Mouse (Mus musculus): ENCODE measurements at regions not wholly inside any gene's neighbourhood (a gene's known extent, or its start where the extent isn't known, plus 50 kb on each side); places are given as distances from the start of the nearest gene placed in this dataset.

DNA sequence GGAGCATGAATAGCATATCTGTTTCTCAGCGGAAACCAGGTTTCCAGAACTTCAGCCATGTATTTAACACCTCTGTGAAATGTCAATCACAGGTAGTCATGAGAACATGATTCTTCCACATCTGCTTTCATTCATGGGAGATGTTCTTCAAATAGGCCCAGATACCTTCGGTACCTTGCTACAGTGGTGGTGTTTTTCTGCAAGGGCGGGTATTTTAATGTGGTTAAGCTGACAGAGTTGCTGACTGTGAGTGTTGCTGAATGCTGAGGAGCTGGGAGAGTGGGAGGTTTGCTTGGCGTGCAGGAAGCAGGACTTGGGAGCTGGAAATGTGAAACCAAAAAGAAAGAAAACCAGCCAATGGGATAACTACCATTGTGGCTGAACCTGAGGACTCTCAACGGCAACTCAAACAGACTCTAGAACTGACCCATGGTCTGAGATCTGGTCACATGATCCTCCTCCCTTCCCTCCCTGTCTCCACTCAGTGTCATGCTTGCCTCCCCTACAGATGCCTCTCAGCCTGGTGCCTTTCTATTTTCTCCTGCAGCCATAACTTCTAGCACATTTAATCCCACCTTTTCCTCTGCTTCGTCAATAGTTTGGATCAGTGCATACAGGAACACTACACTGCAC, 317.0 kb upstream of the Pard3b start:
- TF ChIP-seq CTCF (IDR thresholded peaks at IDR 0.05; ENCODE audit: extremely low read depth, insufficient read depth, insufficient read length, insufficient replicate concordance) = no peak
- TF ChIP-seq POLR2A (IDR thresholded peaks at IDR 0.05; ENCODE audit: low read depth, low read length) = no peak
